23 mouse cellular contexts compared by ENCODE assay signal in genomic region chr5:135505442-135505841, GRCm38 (mm10). TPM values are rescaled to one million over a fixed set of nuclear protein-coding genes. Genes with fewer than 3 reads are reported as not detected.
"Had no signal": no experiment of that assay in that cellular context is flagged by ENCODE, and none has a peak within 500 bp of the region (broad histone marks: within the 10 kb centered on the region; RNA-seq: fewer than 3 reads in every experiment).

No protein-coding gene starts in this region.

- DNase-seq: lung, adult 18-20 months; lung, embryonic 14.5 days; lung, postnatal 10 days; midbrain, embryonic 14.5 days; right cerebral cortex, postnatal 14 days; thymus, adult 2 months; thymus, postnatal 25 days; thymus, postnatal 4 days had no signal

- H3K4me3 ChIP-seq: megakaryocyte, embryonic 14.5 days; midbrain, embryonic 12.5 days; neural tube, embryonic 12.5 days; stomach, embryonic 15.5 days had no signal

- H3K4me2 ChIP-seq: lung, embryonic 14.5 days; midbrain, embryonic 12.5 days; neural tube, embryonic 12.5 days; stomach, embryonic 15.5 days had no signal

- H3K27me3 ChIP-seq: megakaryocyte, embryonic 14.5 days; midbrain, embryonic 12.5 days; neural tube, embryonic 12.5 days; stomach, embryonic 15.5 days had no signal

- H3K27ac ChIP-seq: macrophage; midbrain, embryonic 12.5 days; neural tube, embryonic 12.5 days; stomach, embryonic 15.5 days; stomach, postnatal 0 days had no signal

- ATAC-seq: midbrain, embryonic 16.5 days had no signal

- H3K9me3 ChIP-seq: midbrain, embryonic 12.5 days; stomach, embryonic 15.5 days had no signal

- H3K9ac ChIP-seq: lung, embryonic 14.5 days; midbrain, embryonic 12.5 days; neural tube, embryonic 12.5 days; stomach, embryonic 15.5 days had no signal

- H3K36me3 ChIP-seq: midbrain, embryonic 12.5 days; neural tube, embryonic 12.5 days; stomach, embryonic 15.5 days had no signal

RNA-seq across cellular contexts. Expression of gene Ccl26, which starts 57.9 kb away (rescaled TPM):
- total RNA-seq: megakaryocyte progenitor cell, adult 5-6 weeks; neutrophil, adult 5-6 weeks had no signal
- polyA plus RNA-seq: liver, embryonic 16.5 days; lung, embryonic 14.5 days; lung, embryonic 16.5 days; macrophage; midbrain, embryonic 12.5 days; midbrain, embryonic 14.5 days; midbrain, embryonic 16.5 days; neural tube, embryonic 12.5 days; neural tube, embryonic 14.5 days; spleen, adult 2 months; stomach, embryonic 15.5 days; stomach, postnatal 0 days; testis, adult 2 months; thymus, adult 2 months; urinary bladder, adult 2 months had no signal
